In genomic region chr3:101602511-101603055, GRCm38 (mm10) we compare ENCODE assay signal across 8 mouse cellular contexts. TPM values are rescaled to one million over a fixed set of nuclear protein-coding genes. Genes with fewer than 3 reads are reported as not detected.
DNase-seq lines count a peak whose midpoint lies in the region; ATAC-seq lines count a peak whose summit lies in the region.

No protein-coding gene starts in this region.

- H3K4me1 ChIP-seq in erythroblast, embryonic 14.5 days (ENCODE audit: control insufficient read depth) = peaks cover 65% of the 10 kb centered on the region
- peaks cover 77% of the 10 kb centered on the region for H3K4me1 ChIP-seq in megakaryocyte, embryonic 14.5 days
- peaks cover 75% of the 10 kb centered on the region for H3K4me1 ChIP-seq in liver, embryonic 12.5 days
- peaks cover 58% of the 10 kb centered on the region for H3K4me1 ChIP-seq in stomach, embryonic 16.5 days (ENCODE audit: control insufficient read depth, insufficient read depth, low read length)

- peak overlapping the region; percentile 97 for H3K4me2 ChIP-seq in liver, embryonic 12.5 days
- peak overlapping the region; percentile 94 for H3K4me2 ChIP-seq in stomach, embryonic 16.5 days (ENCODE audit: low read depth, low read length)

- no peaks in the 10 kb centered on the region for H3K9me3 ChIP-seq in erythroblast, embryonic 14.5 days (ENCODE audit: control insufficient read depth, low read length)
- no peaks in the 10 kb centered on the region for H3K9me3 ChIP-seq in megakaryocyte, embryonic 14.5 days
- no peaks in the 10 kb centered on the region for H3K9me3 ChIP-seq in liver, embryonic 12.5 days (replicated peaks)
- H3K9me3 ChIP-seq in stomach, embryonic 16.5 days (replicated peaks; ENCODE audit: control insufficient read depth, low read length) = no peaks in the 10 kb centered on the region

- H3K27ac ChIP-seq in liver, embryonic 12.5 days = no peak overlapping the region
- H3K27ac ChIP-seq in stomach, embryonic 16.5 days (ENCODE audit: low read length) = peak overlapping the region; percentile 98

- no peak for ATAC-seq in erythroblast, adult 5-6 weeks (replicated peaks; ENCODE audit: low FRiP score, poor library complexity, severe bottlenecking)
- no peak for ATAC-seq in megakaryocyte, adult 5-6 weeks (ENCODE audit: poor library complexity, severe bottlenecking)
- ATAC-seq in liver, embryonic 12.5 days = no peak
- no peak for ATAC-seq in stomach, embryonic 16.5 days (ENCODE audit: insufficient read depth, low FRiP score)

- no peak for DNase-seq in urinary bladder, postnatal 4 days (ENCODE audit: low spot score in 2 of 2)
- no peak for DNase-seq in adrenal gland, postnatal 36 days

- peaks cover 25% of the 10 kb centered on the region for H3K27me3 ChIP-seq in erythroblast, embryonic 14.5 days (ENCODE audit: control insufficient read depth)
- peaks cover 4% of the 10 kb centered on the region for H3K27me3 ChIP-seq in megakaryocyte, embryonic 14.5 days (replicated peaks)
- H3K27me3 ChIP-seq in liver, embryonic 12.5 days (replicated peaks) = peaks cover 16% of the 10 kb centered on the region; the same call in 1 of the 2 replicates
- no peaks in the 10 kb centered on the region for H3K27me3 ChIP-seq in stomach, embryonic 16.5 days (ENCODE audit: control insufficient read depth, insufficient read depth, low read length)

- peak overlapping the region; percentile 91 for H3K4me3 ChIP-seq in erythroblast, embryonic 14.5 days (replicated peaks)
- peak overlapping the region; percentile 95 for H3K4me3 ChIP-seq in megakaryocyte, embryonic 14.5 days (replicated peaks)
- peak overlapping the region; percentile 91 for H3K4me3 ChIP-seq in liver, embryonic 12.5 days
- peak overlapping the region; percentile 92 for H3K4me3 ChIP-seq in stomach, embryonic 16.5 days (replicated peaks; ENCODE audit: low read length)

- 74% methylated on average over 4 of the region's 4 CpGs for WGBS in liver, embryonic 12.5 days (ENCODE audit: insufficient replicate concordance)
- WGBS in stomach, embryonic 16.5 days = 56% methylated on average over 4 of the region's 4 CpGs

- H3K36me3 ChIP-seq in erythroblast, embryonic 14.5 days (ENCODE audit: control insufficient read depth) = peaks cover 15% of the 10 kb centered on the region
- H3K36me3 ChIP-seq in megakaryocyte, embryonic 14.5 days (replicated peaks; ENCODE audit: low read length) = peaks cover 1% of the 10 kb centered on the region
- no peaks in the 10 kb centered on the region for H3K36me3 ChIP-seq in liver, embryonic 12.5 days
- H3K36me3 ChIP-seq in stomach, embryonic 16.5 days (ENCODE audit: control insufficient read depth, insufficient read depth, low read length) = no peaks in the 10 kb centered on the region

- peak overlapping the region; percentile 93; the same call in 1 of the 2 replicates for H3K9ac ChIP-seq in liver, embryonic 12.5 days
- H3K9ac ChIP-seq in stomach, embryonic 16.5 days (ENCODE audit: low read length) = peak overlapping the region; percentile 97

RNA-seq across cellular contexts. Expression of gene Atp1a1, which starts 1.9 kb away (rescaled TPM):
- 58.4 and 61.1 TPM in 2 replicates for polyA plus RNA-seq in erythroblast, embryonic 14.5 days (2012)
- total RNA-seq in erythroblast, adult 5-6 weeks (2015; ENCODE audit: low replicate concordance) = 24.4 and 27.4 TPM in 2 replicates
- total RNA-seq in erythroblast, adult 5-6 weeks (2017; ENCODE audit: low replicate concordance) = 36.5 and 36.7 TPM in 2 replicates
- polyA plus RNA-seq in megakaryocyte, embryonic 14.5 days (2012; ENCODE audit: insufficient read depth, low replicate concordance) = 483 and 608 TPM in 2 replicates
- total RNA-seq in megakaryocyte, adult 5-6 weeks (2015) = 67.9 and 69.6 TPM in 2 replicates
- total RNA-seq in megakaryocyte, adult 5-6 weeks (2017) = 120 and 132 TPM in 2 replicates
- 54.1 and 55.2 TPM in 2 replicates for polyA plus RNA-seq in liver, embryonic 12.5 days (2016; fragmentation: Nextera tagmentation; extraction: Ambion mirVana)
- polyA plus RNA-seq in stomach, embryonic 16.5 days (2015; fragmentation: Nextera tagmentation; extraction: Ambion mirVana) = 149 and 158 TPM in 2 replicates
- total RNA-seq in adrenal gland, postnatal 36 days (2021) = 100 to 1,000 TPM; 823 to 834 TPM
